Mouse (Mus musculus): ENCODE data around the gene Gm45233.
A peak's percentile ranks its signal among the peaks of the same experiment; 100 is the strongest.
"Not testable (repeated sequence)": the region's sequence is repeated elsewhere in the genome, so short reads cannot be mapped to it uniquely, and the experiment has no call there.

The Gm45233 gene

GRCm38 (mm10) chr7:43443917-43444293 is at the start of gene Gm45233, which contains the start of gene Etfb:
Gene Gm45233, plus strand, starts transcription at chr7:43444128.
Gene Etfb, plus strand, starts transcription at chr7:43444083.
- peak; percentile 94 for DNase-seq (ENCODE audit: low spot score)

- DNase-seq (ENCODE audit: low spot score) = no peak
Observed at GRCm38 (mm10) chr7:43399501-43399900, 44.4 kb upstream of the Gm45233 start.

GRCm38 (mm10) chr7:43402718-43403117 is 41.2 kb upstream of the Gm45233 start:
- DNase-seq (ENCODE audit: low spot score) = no peak

DNA sequence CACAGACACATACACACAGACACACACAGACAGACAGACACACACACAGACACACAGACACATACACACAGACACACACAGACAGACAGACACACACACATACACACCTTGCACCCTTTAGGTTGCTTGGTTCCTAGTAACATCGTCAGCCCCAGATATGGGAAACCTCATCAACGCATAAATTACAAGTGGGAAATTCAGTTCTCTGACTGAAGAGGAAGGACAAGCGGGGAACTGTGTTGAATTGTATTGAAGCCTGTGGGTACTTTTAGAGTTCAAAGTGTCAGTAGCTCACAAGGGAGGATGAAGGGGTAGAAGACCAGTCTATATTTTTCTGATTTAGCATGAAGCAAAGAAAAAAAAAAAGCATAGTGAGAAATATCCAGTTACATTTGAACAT is 36.4 kb upstream of the Gm45233 start:
- no peak for DNase-seq (ENCODE audit: low spot score)

DNA sequence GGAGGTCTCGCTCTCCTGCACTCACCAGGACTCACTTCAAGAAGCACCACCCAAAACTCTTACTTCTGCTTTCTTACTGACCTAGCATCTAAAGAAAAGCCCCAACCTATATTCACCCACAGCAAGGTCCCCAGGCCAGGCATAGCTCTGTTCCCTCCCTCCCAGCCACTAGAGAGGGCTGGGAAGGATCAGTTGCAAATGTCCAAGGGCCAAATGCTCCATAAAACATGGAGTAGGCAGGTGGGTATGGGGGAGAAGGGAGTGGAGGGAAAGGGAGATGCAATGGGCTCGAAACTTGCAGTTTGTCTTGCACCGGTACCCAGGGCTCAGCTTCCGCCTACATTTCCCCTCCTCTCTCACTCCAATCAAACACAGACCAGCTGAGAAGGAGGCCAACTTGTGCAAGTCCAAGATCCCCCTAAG is 35.8 kb upstream of the Gm45233 start, which contains the start of gene Siglecg:
Gene Siglecg (plus strand): TSS at position 74 of the 423 bp plus-strand sequence.
- DNase-seq (ENCODE audit: low spot score) = no peak

DNA sequence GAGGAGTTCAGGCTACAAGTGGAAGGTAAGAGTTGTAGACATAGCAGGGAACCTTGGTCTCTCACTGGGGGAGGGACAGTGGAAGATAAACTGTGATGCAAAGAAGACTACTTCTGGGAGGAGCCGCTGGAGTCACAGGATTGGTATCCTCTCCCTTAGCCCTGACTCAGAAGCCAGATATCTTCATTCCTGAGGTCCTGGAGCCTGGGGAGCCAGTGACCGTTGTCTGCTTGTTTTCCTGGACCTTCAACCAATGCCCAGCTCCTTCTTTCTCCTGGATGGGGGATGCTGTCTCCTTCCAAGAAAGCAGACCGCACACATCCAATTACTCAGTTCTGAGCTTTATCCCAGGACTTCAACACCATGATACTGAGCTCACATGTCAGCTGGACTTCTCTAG is 34.8 kb upstream of the Gm45233 start:
- DNase-seq (ENCODE audit: low spot score) = no peak

- DNase-seq (ENCODE audit: low spot score) = not testable (repeated sequence)
Observed at GRCm38 (mm10) chr7:43411724-43412123, 32.2 kb upstream of the Gm45233 start.

GRCm38 (mm10) chr7:43417298-43417697 is 26.6 kb upstream of the Gm45233 start:
- DNase-seq (ENCODE audit: low spot score) = no peak

DNA sequence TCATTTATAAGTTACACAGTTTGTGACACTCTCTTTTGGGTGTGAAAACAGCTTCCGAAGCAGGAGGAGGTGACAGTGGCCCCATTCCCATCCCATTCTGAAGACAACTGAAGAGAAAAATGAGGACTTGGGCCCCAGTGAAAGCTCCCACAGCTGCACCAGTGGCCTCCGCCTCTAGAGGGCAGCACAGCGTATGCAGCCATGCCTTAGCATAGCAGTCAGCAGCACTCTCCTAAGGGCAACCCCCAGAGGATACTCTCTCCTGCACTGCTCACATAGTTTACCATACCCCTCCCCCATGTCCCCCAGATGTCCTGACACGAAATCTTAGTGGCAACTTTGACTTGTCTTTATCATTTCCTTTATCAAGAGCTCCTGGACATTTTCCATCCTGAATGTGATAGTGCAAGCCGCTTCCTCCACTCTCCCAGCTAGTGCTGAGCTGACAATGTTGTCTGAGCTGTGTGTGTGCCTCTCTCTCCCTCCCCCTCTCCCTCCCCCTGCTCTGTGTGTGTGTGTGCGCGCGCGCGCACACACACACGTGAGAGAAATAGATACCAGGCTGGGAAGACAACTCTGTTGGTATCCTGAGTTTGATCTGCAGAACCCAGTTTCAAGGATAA is 20.8 kb upstream of the Gm45233 start:
- peak; percentile 88 for DNase-seq (ENCODE audit: low spot score)

- no peak for DNase-seq (ENCODE audit: low spot score)
Observed at GRCm38 (mm10) chr7:43423991-43424625, 19.8 kb upstream of the Gm45233 start.

GRCm38 (mm10) chr7:43427406-43427805 is 16.5 kb upstream of the Gm45233 start, which contains the start of gene Lim2:
Gene Lim2, plus strand, starts transcription at chr7:43427670.
- DNase-seq (ENCODE audit: low spot score) = no peak

GRCm38 (mm10) chr7:43429500-43429899 is 14.4 kb upstream of the Gm45233 start:
- DNase-seq (ENCODE audit: low spot score) = no peak

GRCm38 (mm10) chr7:43432891-43433290 is 11.0 kb upstream of the Gm45233 start:
- DNase-seq (ENCODE audit: low spot score) = no peak

DNA sequence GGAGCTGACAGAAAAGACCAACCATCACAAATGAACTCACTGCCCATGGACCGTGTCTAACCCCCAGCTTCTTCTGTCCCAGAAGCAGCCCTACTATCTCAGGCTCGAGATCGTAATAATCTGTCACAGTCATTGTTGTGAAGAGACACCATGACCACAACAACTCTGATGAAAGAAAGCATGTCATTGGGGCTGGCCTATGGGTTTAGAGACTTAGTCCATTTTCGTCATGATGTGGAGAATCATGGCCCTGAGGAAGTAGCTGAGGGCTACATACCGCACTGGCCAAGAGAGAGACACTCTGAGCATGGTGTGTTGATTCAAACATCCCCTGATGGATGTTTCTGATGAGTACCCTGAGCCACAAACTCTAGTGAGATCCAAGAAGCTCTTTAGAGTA is 9.3 kb upstream of the Gm45233 start:
- DNase-seq (ENCODE audit: low spot score) = no peak

DNA sequence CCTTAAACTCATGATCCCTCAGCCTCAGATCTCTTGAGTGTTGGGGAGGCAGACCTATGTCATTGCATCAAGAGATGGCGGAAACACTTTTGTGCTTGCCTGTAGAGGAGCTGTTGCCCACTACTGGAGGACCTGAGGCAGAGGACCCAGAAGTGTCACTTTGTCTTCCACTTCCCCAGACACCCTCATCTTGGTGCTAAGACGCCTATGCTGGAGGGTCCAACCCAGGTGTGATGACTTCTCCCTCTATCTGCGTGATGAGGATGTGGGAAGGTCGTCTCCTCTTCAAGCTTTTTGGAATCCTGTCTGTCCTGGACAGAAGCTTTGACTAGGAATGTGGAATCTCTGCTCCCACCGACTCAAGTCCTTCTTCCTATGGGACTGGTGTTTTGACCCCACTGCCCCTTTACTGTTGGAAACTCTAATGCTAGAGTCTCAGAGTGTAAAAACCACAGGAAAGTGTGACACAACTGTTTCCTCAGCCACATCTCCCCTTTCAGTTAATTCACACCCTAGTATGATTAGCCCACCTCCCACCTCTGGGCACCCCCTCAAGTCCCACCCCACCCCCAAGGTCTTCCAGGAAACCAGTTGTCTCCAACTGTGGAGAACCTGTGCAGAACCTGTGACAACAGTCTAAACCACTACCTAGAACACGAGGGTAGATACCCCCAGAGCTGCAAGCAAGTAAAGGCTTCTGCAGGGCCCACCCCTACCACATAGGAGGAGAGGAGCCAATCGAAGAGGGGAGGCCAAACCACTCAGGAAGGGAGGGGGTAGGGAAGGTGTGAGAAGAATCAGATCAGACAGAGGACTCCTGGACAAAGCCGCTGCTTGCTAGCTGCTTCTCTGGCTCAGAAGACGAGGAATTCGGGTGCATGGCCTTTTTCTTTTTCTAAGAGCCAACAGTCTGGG is 7.3 kb upstream of the Gm45233 start, which contains the start of gene Nkg7:
Gene Nkg7 (plus strand): TSS at position 733 of the 915 bp plus-strand sequence.
- DNase-seq (ENCODE audit: low spot score) = no peak

GRCm38 (mm10) chr7:43438611-43439010 is 5.3 kb upstream of the Gm45233 start:
- no peak for DNase-seq (ENCODE audit: low spot score)

DNA sequence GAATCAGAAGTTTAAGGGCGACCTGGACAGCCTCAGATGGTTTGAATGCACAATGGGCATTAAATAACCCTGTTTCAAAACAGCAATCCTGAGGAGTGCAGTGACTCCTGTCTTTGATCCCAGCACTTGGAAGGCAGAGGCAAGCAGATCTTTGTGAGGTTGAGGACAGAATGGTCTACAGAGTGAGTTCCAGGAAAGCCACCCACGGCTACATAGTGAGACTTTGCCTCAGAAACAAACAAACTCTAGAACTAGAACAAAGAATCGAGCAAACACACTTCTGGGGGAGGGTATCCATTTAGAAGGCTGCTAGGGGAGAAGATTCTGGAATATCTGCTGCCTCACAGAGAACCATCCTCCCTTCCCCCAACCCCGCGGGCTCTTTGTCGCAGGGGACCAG is 3.4 kb upstream of the Gm45233 start, which contains the start of gene Cldnd2:
Gene Cldnd2 (plus strand): TSS at position 301 of the 400 bp plus-strand sequence.
- DNase-seq (ENCODE audit: low spot score) = no peak

GRCm38 (mm10) chr7:43441071-43441470 is 2.9 kb upstream of the Gm45233 start:
- DNase-seq (ENCODE audit: low spot score) = no peak

- no peak for DNase-seq (ENCODE audit: low spot score)
Observed at GRCm38 (mm10) chr7:43442684-43443083, 1.2 kb upstream of the Gm45233 start.

DNA sequence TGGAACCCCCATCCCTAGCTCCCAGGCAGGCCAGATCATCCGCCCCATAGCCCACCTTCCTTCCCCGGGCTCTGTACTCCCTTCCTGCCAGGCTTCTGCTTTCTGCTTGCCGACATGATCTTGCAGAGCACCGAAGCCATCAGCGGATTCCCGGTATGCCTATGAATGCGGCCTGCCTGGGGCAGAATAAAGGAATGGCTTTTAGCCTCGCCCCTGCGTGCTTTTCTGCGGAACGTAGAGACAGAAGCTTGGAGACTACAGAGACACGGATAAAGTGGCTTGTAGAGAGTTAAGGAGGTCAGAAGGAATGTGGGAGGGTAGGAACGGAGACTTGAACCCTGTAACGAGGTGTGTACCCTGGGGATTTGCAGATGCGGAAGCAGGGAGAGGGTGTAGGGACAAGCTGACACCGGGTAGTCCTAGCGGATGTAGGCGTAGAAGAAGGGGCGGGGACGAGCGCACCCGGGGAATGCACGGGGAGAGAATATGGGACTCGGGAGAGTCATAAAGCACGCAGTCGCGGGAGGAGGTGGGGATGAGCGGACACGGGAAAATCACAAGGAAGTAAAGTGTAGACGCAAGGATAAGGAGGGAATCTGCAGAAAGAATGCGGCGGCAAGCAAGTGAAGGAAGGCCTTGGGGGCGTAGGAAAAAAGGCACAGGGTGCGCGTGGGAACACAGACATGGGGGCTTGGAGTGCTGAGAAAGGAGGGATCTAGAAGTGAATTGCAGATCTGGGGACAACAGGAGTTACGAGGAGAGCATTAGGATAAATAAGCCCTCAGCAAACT is 607 bp upstream of the Gm45233 start:
- peak; percentile 78 for DNase-seq (ENCODE audit: low spot score)

DNA sequence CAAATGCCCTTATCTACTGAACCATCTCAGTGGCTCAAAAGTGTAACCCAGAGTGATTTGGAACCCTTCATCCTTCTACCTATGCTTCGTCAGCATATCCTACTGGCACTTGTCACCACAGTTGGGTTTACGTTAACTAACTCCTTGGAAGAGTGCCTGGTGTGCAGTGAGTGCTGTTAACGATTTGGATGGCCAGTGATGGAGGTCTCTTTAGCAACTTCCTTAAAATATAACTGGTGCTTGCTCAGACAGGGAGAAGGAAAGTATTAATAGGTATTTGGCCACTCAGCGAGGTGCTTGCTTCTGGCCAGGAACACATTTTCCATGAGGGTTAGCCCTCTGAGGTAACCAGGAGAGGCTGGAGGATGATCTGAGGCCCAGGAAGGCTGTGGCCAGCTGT is 3.9 kb downstream of the Gm45233 start:
- no peak for DNase-seq (ENCODE audit: low spot score)

- DNase-seq (ENCODE audit: low spot score) = no peak
Observed at GRCm38 (mm10) chr7:43448246-43448645, 4.3 kb downstream of the Gm45233 start.

Measured in layer of hippocampus, adult 11-12 months (tissue).